Mouse (Mus musculus): ENCODE data around the gene Paqr7. TPM values are rescaled to one million over a fixed set of nuclear protein-coding genes. Genes with fewer than 3 reads are reported as not detected.

Paqr7 gene
- total and polyA plus RNA-seq, 3 experiments, result 0.19 to 2.4 TPM; not detected in 1

GRCm38 (mm10) chr4:134449595-134450391 is 46.7 kb upstream of the Paqr7 start:
- Histone ChIP-seq H3K27me3 (ENCODE audit: control insufficient read depth in 1 of 2, insufficient read depth in 2 of 2, low read length in 2 of 2) (peaks cover 2 to 4% of the 10 kb centered on the region in 2 experiments), H3K9me3 (replicated peaks; ENCODE audit: insufficient read depth, low read length) (no peaks in the 10 kb centered on the region), H3K4me1 (ENCODE audit: control insufficient read depth in 1 of 2, insufficient read depth in 2 of 2, low read length in 2 of 2) (no peaks in the 10 kb centered on the region), H3K79me2 (ENCODE audit: control insufficient read depth, insufficient read depth, low read length, poor library complexity) (no peaks in the 10 kb centered on the region), H3K36me3 (ENCODE audit: control insufficient read depth in 1 of 2, insufficient read depth in 2 of 2, low read length in 2 of 2) (no peaks in the 10 kb centered on the region), H3K9ac (ENCODE audit: control insufficient read depth, low read depth, low read length, poor library complexity, severe bottlenecking) (no peak overlapping the region), H3K4me3 (ENCODE audit: control insufficient read depth in 1 of 2, insufficient read depth in 1 of 2, low read depth in 2 of 2, low read length in 2 of 2) (no peak overlapping the region), H3K27ac (ENCODE audit: control insufficient read depth, low read depth, low read length) (no peak overlapping the region)
- TF ChIP-seq MAFK (IDR thresholded peaks at IDR 0.05; ENCODE audit: borderline replicate concordance, low read depth, low read length), result no peak
- no peak for TF ChIP-seq UBTF (IDR thresholded peaks at IDR 0.05; ENCODE audit: borderline replicate concordance, insufficient read depth, low read depth, low read length)
- TF ChIP-seq ELF1 (IDR thresholded peaks at IDR 0.05; ENCODE audit: low read depth, low read length), result no peak
- no peak for TF ChIP-seq POLR2AphosphoS2 (IDR thresholded peaks at IDR 0.05; ENCODE audit: low read length)
- no peak for TF ChIP-seq MEF2A (IDR thresholded peaks at IDR 0.05; ENCODE audit: extremely low read depth, insufficient replicate concordance, low read depth, low read length, poor library complexity, severe bottlenecking)
- no peak for DNase-seq (ENCODE audit: low read depth, low spot score)

- TF ChIP-seq ETS1 (IDR thresholded peaks at IDR 0.05; ENCODE audit: low read depth, low read length), result no peak
- TF ChIP-seq TAL1 (IDR thresholded peaks at IDR 0.05; ENCODE audit: low read length), result no peak
- no peak for TF ChIP-seq SIN3A (IDR thresholded peaks at IDR 0.05; ENCODE audit: low read length)
- TF ChIP-seq RCOR1 (IDR thresholded peaks at IDR 0.05; ENCODE audit: low read depth, low read length), result no peak
- no peak for TF ChIP-seq JUND (IDR thresholded peaks at IDR 0.05; ENCODE audit: low read depth, low read length)
- no peak for TF ChIP-seq CHD2 (IDR thresholded peaks at IDR 0.05; ENCODE audit: low read length)
- no peak for TF ChIP-seq POLR2A (IDR thresholded peaks at IDR 0.05; ENCODE audit: control insufficient read depth in 1 of 2, insufficient read depth in 1 of 2, low read depth in 1 of 2, low read length in 2 of 2, poor library complexity in 1 of 2)
- TF ChIP-seq USF2 (IDR thresholded peaks at IDR 0.05; ENCODE audit: borderline replicate concordance in 1 of 2, insufficient read depth in 1 of 2, low read depth in 1 of 2, low read length in 2 of 2), result no peak
- no peak for TF ChIP-seq GATA1 (IDR thresholded peaks at IDR 0.05; ENCODE audit: low read depth, low read length)
- no peak for TF ChIP-seq MAFK (IDR thresholded peaks at IDR 0.05; ENCODE audit: borderline replicate concordance, low read depth, low read length)
- no peak for TF ChIP-seq USF1 (IDR thresholded peaks at IDR 0.05; ENCODE audit: low read depth, low read length)
- no peak for TF ChIP-seq E2F4 (IDR thresholded peaks at IDR 0.05; ENCODE audit: borderline replicate concordance, low read depth, low read length)
- no peak for TF ChIP-seq MAZ (IDR thresholded peaks at IDR 0.05; ENCODE audit: low read depth, low read length)
- no peak for TF ChIP-seq ZMIZ1 (IDR thresholded peaks at IDR 0.05; ENCODE audit: low read depth, low read length)
- no peak for TF ChIP-seq MYB (IDR thresholded peaks at IDR 0.05; ENCODE audit: low read depth, low read length)
- no peak for TF ChIP-seq GABPA (IDR thresholded peaks at IDR 0.05; ENCODE audit: low read depth, low read length)
- TF ChIP-seq TCF12 (IDR thresholded peaks at IDR 0.05; ENCODE audit: low read depth, low read length), result no peak
- TF ChIP-seq EP300 (IDR thresholded peaks at IDR 0.05; ENCODE audit: low read depth in 1 of 2, low read length in 2 of 2), result no peak
- TF ChIP-seq SMC3 (IDR thresholded peaks at IDR 0.05; ENCODE audit: low read depth, low read length), result no peak
- Histone ChIP-seq H3K36me3 (ENCODE audit: control insufficient read depth in 1 of 2, insufficient read depth in 2 of 2, low read length in 2 of 2) (no peaks in the 10 kb centered on the region), H3K4me1 (ENCODE audit: control insufficient read depth in 1 of 2, insufficient read depth in 2 of 2, low read length in 2 of 2) (no peaks in the 10 kb centered on the region), H3K27me3 (ENCODE audit: control insufficient read depth in 1 of 2, insufficient read depth in 2 of 2, low read length in 2 of 2) (peaks cover 5 to 7% of the 10 kb centered on the region in 2 experiments), H3K27ac (ENCODE audit: control insufficient read depth, low read depth, low read length) (no peak overlapping the region), H3K9ac (ENCODE audit: control insufficient read depth, low read depth, low read length, poor library complexity, severe bottlenecking) (no peak overlapping the region), H3K4me3 (ENCODE audit: control insufficient read depth in 1 of 2, insufficient read depth in 1 of 2, low read depth in 2 of 2, low read length in 2 of 2) (no peak overlapping the region), H3K9me3 (replicated peaks; ENCODE audit: insufficient read depth, low read length) (no peaks in the 10 kb centered on the region), H3K79me2 (ENCODE audit: control insufficient read depth, insufficient read depth, low read length, poor library complexity) (no peaks in the 10 kb centered on the region)
- no peak for DNase-seq (ENCODE audit: low read depth, low spot score)
Measured at GRCm38 (mm10) chr4:134450392-134451195, 45.9 kb upstream of the Paqr7 start.

Measured in MEL (cell line).